Mouse (Mus musculus): ENCODE measurements around the gene Brat1. TPM values are rescaled to one million over a fixed set of nuclear protein-coding genes. Genes with fewer than 3 reads are reported as not detected.

The Brat1 gene
- polyA plus RNA-seq, 1 experiment from 2014 or later: 8.8 TPM

DNA sequence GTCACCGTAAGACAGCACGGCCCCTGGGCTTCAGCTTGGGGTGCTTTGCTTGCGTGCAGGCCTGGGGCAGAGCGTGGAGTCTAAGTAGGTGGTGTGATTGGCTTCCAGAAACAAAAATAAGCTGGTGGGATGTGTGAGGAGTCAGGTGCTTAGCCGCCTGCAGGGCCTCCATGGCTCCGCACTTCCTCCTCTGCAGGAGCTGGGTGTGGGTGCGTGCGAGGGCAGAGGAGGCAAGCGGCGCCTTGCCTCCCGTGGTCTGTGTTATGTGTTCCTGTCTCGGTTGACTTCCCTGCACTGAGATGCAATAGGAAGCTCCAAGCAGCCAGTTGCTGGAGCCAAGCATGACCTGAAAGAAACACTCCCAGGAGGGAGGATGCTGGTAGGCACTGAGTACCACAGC is 35.0 kb downstream of the Brat1 start:
- Histone ChIP-seq H3K4me2 (ENCODE audit: low read depth, low read length) (no peak overlapping the region), H3K27me3 (ENCODE audit: control insufficient read depth, insufficient read depth, low read length) (peaks cover 9% of the 10 kb centered on the region), H3K4me3 (ENCODE audit: low read depth, low read length) (no peak overlapping the region), H3K9me3 (replicated peaks; ENCODE audit: control insufficient read depth, low read length) (no peaks in the 10 kb centered on the region), H3K9ac (replicated peaks; ENCODE audit: low read length) (no peak overlapping the region), H3K4me1 (ENCODE audit: control insufficient read depth, insufficient read depth, low read length) (peaks cover 3% of the 10 kb centered on the region; the same call in 1 of the 2 replicates), H3K27ac (replicated peaks; ENCODE audit: low read depth, low read length) (no peak overlapping the region), H3K36me3 (replicated peaks; ENCODE audit: control insufficient read depth, insufficient read depth, low read depth, low read length) (no peaks in the 10 kb centered on the region)
- DNase-seq (ENCODE audit: low spot score): no peak
- ATAC-seq (replicated peaks; ENCODE audit: insufficient number of reproducible peaks, low FRiP score, low TSS enrichment, low read depth): no peak
- WGBS: 81% methylated on average over 12 of the region's 12 CpGs

DNA sequence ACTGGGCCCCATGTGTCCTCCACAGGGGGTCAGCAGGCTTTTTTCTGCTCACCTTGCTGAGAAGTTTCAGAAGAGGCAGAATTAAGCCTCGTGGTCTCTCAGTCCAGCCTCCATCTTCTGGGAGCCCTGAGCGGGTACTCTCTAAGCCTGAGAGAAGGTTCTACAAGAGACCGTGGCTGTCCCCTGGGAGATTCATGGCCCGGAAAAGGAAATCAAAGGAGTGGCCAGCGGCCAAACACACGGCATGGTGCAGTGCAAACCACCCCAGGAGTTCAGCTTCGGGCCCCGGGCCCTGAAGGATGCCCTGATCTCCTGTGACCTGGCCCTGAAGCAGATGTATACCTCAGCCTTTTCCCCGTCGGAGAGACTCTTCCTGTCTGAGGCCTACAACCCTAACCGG is 36.2 kb downstream of the Brat1 start:
- Histone ChIP-seq H3K4me1 (ENCODE audit: control insufficient read depth, insufficient read depth, low read length) (no peaks in the 10 kb centered on the region), H3K9ac (replicated peaks; ENCODE audit: low read length) (no peak overlapping the region), H3K9me3 (replicated peaks; ENCODE audit: control insufficient read depth, low read length) (no peaks in the 10 kb centered on the region), H3K36me3 (replicated peaks; ENCODE audit: control insufficient read depth, insufficient read depth, low read depth, low read length) (no peaks in the 10 kb centered on the region), H3K27me3 (ENCODE audit: control insufficient read depth, insufficient read depth, low read length) (peaks cover 2% of the 10 kb centered on the region; the same call in 1 of the 2 replicates), H3K4me2 (ENCODE audit: low read depth, low read length) (no peak overlapping the region), H3K27ac (replicated peaks; ENCODE audit: low read depth, low read length) (no peak overlapping the region), H3K4me3 (ENCODE audit: low read depth, low read length) (no peak overlapping the region)
- ATAC-seq (replicated peaks; ENCODE audit: insufficient number of reproducible peaks, low FRiP score, low TSS enrichment, low read depth) (no peak), DNase-seq (ENCODE audit: low spot score) (no peak)
- 81% methylated on average over 11 of the region's 11 CpGs for WGBS

DNA sequence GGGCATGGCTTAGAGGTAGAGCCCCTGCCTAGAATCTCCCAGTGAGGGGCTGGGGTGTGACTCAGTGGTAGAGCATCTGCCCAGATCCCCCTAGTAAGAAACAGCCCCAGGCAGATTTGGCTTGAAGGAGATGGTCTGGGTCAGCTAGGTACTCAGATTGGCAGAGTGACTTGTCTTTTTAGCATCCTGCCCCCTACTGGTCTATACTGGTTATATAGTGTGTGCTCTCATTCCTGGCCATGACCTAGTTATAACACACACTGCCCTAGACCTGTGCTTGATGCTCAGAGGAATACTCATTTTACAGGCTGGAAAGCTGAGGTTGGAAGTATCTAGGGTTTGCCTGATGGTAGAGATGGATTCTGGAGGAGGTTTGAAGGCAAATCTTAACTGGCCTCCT is 37.1 kb downstream of the Brat1 start:
- ATAC-seq (replicated peaks; ENCODE audit: insufficient number of reproducible peaks, low FRiP score, low TSS enrichment, low read depth): no peak
- Histone ChIP-seq H3K27ac (replicated peaks; ENCODE audit: low read depth, low read length) (no peak overlapping the region), H3K9me3 (replicated peaks; ENCODE audit: control insufficient read depth, low read length) (no peaks in the 10 kb centered on the region), H3K9ac (replicated peaks; ENCODE audit: low read length) (no peak overlapping the region), H3K4me1 (ENCODE audit: control insufficient read depth, insufficient read depth, low read length) (no peaks in the 10 kb centered on the region), H3K4me2 (ENCODE audit: low read depth, low read length) (no peak overlapping the region), H3K27me3 (ENCODE audit: control insufficient read depth, insufficient read depth, low read length) (no peaks in the 10 kb centered on the region), H3K4me3 (ENCODE audit: low read depth, low read length) (no peak overlapping the region), H3K36me3 (replicated peaks; ENCODE audit: control insufficient read depth, insufficient read depth, low read depth, low read length) (no peaks in the 10 kb centered on the region)
- DNase-seq (ENCODE audit: low spot score): peak; percentile 17

DNA sequence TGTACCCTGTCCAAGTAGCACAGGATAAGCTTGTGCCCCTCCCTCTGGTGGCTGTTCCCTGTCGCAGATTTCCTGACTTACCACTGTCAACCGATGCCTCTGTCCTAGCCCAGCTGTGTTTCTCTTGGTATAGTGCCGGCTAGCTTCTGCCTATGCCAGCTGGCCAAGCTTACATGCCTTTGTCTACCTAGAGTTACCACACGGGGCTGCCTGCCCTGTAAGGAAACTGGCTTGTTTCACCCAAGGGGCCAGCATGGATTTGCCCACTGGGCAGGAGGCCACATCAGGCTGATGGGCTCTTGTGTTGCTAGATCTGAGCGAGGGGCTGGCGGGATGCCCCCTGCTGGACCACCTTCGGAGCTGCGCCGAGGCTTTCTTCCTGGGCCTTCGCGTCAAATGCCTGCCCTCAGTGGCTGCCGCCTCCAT is 38.9 kb downstream of the Brat1 start:
- H3K36me3 ChIP-seq (replicated peaks; ENCODE audit: control insufficient read depth, insufficient read depth, low read depth, low read length): no peaks in the 10 kb centered on the region
- ATAC-seq (replicated peaks; ENCODE audit: insufficient number of reproducible peaks, low FRiP score, low TSS enrichment, low read depth) (no peak), DNase-seq (ENCODE audit: low spot score) (peak; percentile 23)
- H3K4me1 ChIP-seq (ENCODE audit: control insufficient read depth, insufficient read depth, low read length): no peaks in the 10 kb centered on the region
- H3K9ac ChIP-seq (replicated peaks; ENCODE audit: low read length): no peak overlapping the region
- 28% methylated on average over 12 of the region's 12 CpGs for WGBS
- H3K27me3 ChIP-seq (ENCODE audit: control insufficient read depth, insufficient read depth, low read length): no peaks in the 10 kb centered on the region
- no peak overlapping the region for H3K27ac ChIP-seq (replicated peaks; ENCODE audit: low read depth, low read length)
- H3K4me3 ChIP-seq (ENCODE audit: low read depth, low read length): no peak overlapping the region
- no peak overlapping the region for H3K4me2 ChIP-seq (ENCODE audit: low read depth, low read length)
- H3K9me3 ChIP-seq (replicated peaks; ENCODE audit: control insufficient read depth, low read length): no peaks in the 10 kb centered on the region

DNA sequence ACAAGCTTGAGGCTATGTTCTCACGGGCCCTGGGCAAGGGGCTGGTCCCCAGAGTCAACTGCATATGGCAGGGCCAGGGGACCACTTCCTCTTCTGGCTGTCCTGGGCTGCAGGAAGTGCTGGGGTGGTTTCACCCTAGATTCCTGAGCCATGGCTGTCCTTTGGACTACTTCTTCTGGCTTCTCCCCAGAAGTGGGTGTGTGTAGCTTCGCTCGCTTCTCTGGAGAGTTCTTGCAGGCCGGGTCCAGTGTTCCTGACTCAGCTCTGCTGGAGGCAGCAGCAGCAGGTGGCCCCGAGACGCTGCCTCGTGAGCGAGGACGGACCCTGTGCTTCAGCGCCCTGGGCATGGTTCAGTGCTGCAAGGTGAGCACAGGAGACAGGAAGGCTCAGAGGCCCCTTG is 43.6 kb downstream of the Brat1 start:
- H3K9ac ChIP-seq (replicated peaks; ENCODE audit: low read length): no peak overlapping the region
- H3K4me2 ChIP-seq (ENCODE audit: low read depth, low read length): no peak overlapping the region
- no peaks in the 10 kb centered on the region for H3K36me3 ChIP-seq (replicated peaks; ENCODE audit: control insufficient read depth, insufficient read depth, low read depth, low read length)
- WGBS: 84% methylated on average over 10 of the region's 10 CpGs
- H3K4me3 ChIP-seq (ENCODE audit: low read depth, low read length): no peak overlapping the region
- no peaks in the 10 kb centered on the region for H3K27me3 ChIP-seq (ENCODE audit: control insufficient read depth, insufficient read depth, low read length)
- H3K4me1 ChIP-seq (ENCODE audit: control insufficient read depth, insufficient read depth, low read length): no peaks in the 10 kb centered on the region
- no peaks in the 10 kb centered on the region; the same call in 1 of the 2 replicates for H3K9me3 ChIP-seq (replicated peaks; ENCODE audit: control insufficient read depth, low read length)
- ATAC-seq (replicated peaks; ENCODE audit: insufficient number of reproducible peaks, low FRiP score, low TSS enrichment, low read depth): no peak
- DNase-seq (ENCODE audit: low spot score): no peak
- H3K27ac ChIP-seq (replicated peaks; ENCODE audit: low read depth, low read length): no peak overlapping the region

DNA sequence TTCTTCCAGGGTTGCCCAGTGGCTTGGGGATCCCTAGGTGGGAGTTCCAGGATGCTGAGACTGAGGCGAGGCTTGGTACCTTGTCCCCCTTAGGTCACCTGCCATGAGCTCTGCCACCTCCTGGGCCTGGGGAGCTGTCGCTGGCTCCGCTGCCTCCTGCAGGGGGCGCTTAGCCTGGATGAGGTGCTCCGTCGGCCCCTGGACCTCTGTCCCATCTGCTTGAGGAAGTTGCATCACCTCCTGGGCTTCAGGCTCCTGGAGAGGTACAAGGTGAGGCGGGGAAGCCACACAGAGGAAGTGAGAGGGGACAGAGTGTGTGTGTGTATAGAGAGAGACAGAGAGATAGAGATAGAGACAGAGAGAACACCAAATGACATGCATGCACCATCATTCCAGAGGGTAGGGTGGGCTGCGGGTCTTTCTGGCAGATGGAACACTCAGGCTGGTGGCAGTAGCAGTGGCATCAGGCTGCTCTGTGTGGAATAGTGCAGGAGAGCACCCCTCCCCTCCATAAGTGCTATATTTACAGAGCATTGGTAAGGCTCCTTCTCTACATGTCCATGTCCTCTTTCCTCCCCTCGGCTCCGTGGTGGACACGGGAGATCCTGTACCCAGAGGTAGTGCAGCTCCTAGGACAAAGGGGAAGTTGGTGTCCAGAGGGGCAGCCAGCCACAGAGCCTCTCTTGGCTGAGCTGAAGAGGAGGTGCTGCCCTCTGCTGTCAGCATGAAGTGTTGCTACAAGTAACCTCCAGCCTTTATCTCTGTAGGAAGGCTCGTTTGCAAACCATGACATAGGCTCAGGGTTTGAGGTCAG is 44.5 kb downstream of the Brat1 start:
- H3K4me2 ChIP-seq (ENCODE audit: low read depth, low read length): peak overlapping the region; percentile 19

DNA sequence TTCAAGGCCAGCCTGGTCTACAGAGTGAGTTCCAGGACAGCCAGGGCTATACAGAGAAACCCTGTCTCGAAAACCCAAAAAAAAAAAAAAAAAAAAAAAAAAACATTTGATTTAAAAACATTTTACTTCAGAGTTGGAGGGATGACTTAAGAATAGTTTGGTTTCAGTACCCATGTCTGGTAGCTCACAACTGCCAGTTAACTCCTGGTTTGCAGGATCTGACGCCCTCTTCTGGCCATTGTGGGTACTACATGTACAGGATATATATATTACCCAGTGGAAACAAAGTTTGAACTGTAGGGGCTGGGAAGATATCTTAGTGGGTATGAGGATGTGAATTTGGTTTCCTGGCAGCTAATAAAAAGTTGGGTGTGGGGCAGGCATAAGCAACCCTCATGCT is 46.1 kb downstream of the Brat1 start:
- Histone ChIP-seq H3K27ac (replicated peaks; ENCODE audit: low read depth, low read length) (no peak overlapping the region), H3K4me1 (ENCODE audit: control insufficient read depth, insufficient read depth, low read length) (no peaks in the 10 kb centered on the region), H3K4me2 (ENCODE audit: low read depth, low read length) (no peak overlapping the region), H3K4me3 (ENCODE audit: low read depth, low read length) (no peak overlapping the region), H3K36me3 (replicated peaks; ENCODE audit: control insufficient read depth, insufficient read depth, low read depth, low read length) (no peaks in the 10 kb centered on the region), H3K27me3 (ENCODE audit: control insufficient read depth, insufficient read depth, low read length) (no peaks in the 10 kb centered on the region), H3K9me3 (replicated peaks; ENCODE audit: control insufficient read depth, low read length) (no peaks in the 10 kb centered on the region; the same call in 1 of the 2 replicates), H3K9ac (replicated peaks; ENCODE audit: low read length) (no peak overlapping the region)
- 3% methylated on average over 1 of the region's 2 CpGs for WGBS
- ATAC-seq (replicated peaks; ENCODE audit: insufficient number of reproducible peaks, low FRiP score, low TSS enrichment, low read depth) (no peak), DNase-seq (ENCODE audit: low spot score) (peak; percentile 21)

More for the DNA sequence above, 44.5 kb downstream of the Brat1 start:
- Histone ChIP-seq H3K27ac (replicated peaks; ENCODE audit: low read depth, low read length) (no peak overlapping the region), H3K27me3 (ENCODE audit: control insufficient read depth, insufficient read depth, low read length) (no peaks in the 10 kb centered on the region), H3K4me1 (ENCODE audit: control insufficient read depth, insufficient read depth, low read length) (no peaks in the 10 kb centered on the region), H3K36me3 (replicated peaks; ENCODE audit: control insufficient read depth, insufficient read depth, low read depth, low read length) (no peaks in the 10 kb centered on the region), H3K9ac (replicated peaks; ENCODE audit: low read length) (peak overlapping the region; percentile 50), H3K9me3 (replicated peaks; ENCODE audit: control insufficient read depth, low read length) (no peaks in the 10 kb centered on the region; the same call in 1 of the 2 replicates), H3K4me3 (ENCODE audit: low read depth, low read length) (peak overlapping the region; percentile 11; the same call in 1 of the 2 replicates)
- DNase-seq (ENCODE audit: low spot score): peak; percentile 85
- peak; percentile 63 for ATAC-seq (replicated peaks; ENCODE audit: insufficient number of reproducible peaks, low FRiP score, low TSS enrichment, low read depth)
- WGBS: 21% methylated on average over 12 of the region's 12 CpGs

DNA sequence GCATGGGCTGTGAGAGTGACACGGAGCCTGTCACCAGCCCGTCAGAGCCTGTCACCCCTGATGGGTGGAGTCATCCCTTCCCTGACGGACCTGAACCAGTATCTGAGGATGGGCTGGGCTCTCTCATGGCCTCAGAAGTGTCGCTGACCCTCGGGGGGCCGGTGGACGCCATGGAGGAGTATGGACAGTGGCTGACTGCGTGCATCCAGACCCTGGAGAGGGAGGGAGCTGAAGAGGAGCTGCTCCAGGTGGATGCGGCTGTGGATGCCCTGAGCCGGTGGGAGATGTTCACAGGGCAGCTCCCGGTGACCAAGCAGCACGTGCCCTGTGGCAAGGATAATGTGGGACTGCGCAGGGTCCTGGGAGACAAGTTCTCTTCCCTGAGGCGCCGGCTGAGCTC is 47.2 kb downstream of the Brat1 start:
- H3K4me3 ChIP-seq (ENCODE audit: low read depth, low read length): no peak overlapping the region
- no peak for DNase-seq (ENCODE audit: low spot score)
- H3K4me1 ChIP-seq (ENCODE audit: control insufficient read depth, insufficient read depth, low read length): no peaks in the 10 kb centered on the region
- no peak for ATAC-seq (replicated peaks; ENCODE audit: insufficient number of reproducible peaks, low FRiP score, low TSS enrichment, low read depth)
- no peak overlapping the region for H3K9ac ChIP-seq (replicated peaks; ENCODE audit: low read length)
- no peak overlapping the region for H3K4me2 ChIP-seq (ENCODE audit: low read depth, low read length)
- no peaks in the 10 kb centered on the region for H3K36me3 ChIP-seq (replicated peaks; ENCODE audit: control insufficient read depth, insufficient read depth, low read depth, low read length)
- no peaks in the 10 kb centered on the region for H3K27me3 ChIP-seq (ENCODE audit: control insufficient read depth, insufficient read depth, low read length)
- 92% methylated on average over 15 of the region's 15 CpGs for WGBS
- no peak overlapping the region for H3K27ac ChIP-seq (replicated peaks; ENCODE audit: low read depth, low read length)
- H3K9me3 ChIP-seq (replicated peaks; ENCODE audit: control insufficient read depth, low read length): no peaks in the 10 kb centered on the region; the same call in 1 of the 2 replicates
